Mouse (Mus musculus) hindbrain, embryonic 16.5 days (tissue): ENCODE results near the gene Umad1. TPM values are rescaled to one million over a fixed set of nuclear protein-coding genes. Genes with fewer than 3 reads are reported as not detected.

Experiments
- polyA plus RNA-seq: library from polyadenylated mRNA; unstranded; fragments of >200 nt; fragmentation: Nextera tagmentation; extraction: Ambion mirVana; gene quantifications from 2 replicates; pipeline ENCODE4 v1.2.1, GENCODE M21; 2015

Gene Umad1
- polyA plus RNA-seq, 1 experiment from 2014 or later, result 62.6 TPM

Other genes with a start within 250 kb of the Umad1 start
- 1.5 and 1.7 TPM in 2 replicates for gene Col28a1, start 66.7 kb upstream of the Umad1 start, polyA plus RNA-seq
- gene Mios, start 50.1 kb upstream of the Umad1 start, polyA plus RNA-seq, result 22.6 and 22.9 TPM in 2 replicates
- gene Rpa3, start 115 bp upstream of the Umad1 start, polyA plus RNA-seq, result 47.5 and 50.4 TPM in 2 replicates
- gene Gm45062, start 162 bp downstream of the Umad1 start, polyA plus RNA-seq, result 10.9 and 11.1 TPM in 2 replicates